Comparison of ENCODE assay signal across 22 mouse cellular contexts in the genomic region with DNA sequence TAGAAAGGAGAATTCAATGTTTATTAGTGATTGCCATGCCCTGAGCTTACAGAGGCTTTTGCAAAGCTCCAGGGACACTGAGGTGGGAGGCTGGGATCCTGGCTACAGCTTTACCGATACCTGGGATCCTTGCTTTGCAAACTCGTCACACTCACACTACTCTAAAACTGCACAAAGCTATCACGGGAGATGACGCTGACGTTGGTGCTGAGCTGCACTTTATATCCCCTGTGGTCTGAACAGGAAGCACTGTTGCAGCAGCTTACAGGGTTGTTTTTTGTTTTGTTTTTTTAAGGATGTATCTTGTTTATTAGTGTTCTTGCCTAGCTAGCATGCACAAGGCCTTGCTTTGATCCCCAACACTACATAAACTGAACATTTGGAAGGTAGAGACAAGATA.
DNase-seq lines count a peak whose midpoint lies in the region; ATAC-seq lines count a peak whose summit lies in the region.
"Had no signal": no experiment of that assay in that cellular context is flagged by ENCODE, and none has a peak within 500 bp of the region (broad histone marks: within the 10 kb centered on the region; RNA-seq: fewer than 3 reads in every experiment).

No protein-coding gene starts in this region.

- peaks cover 77% of the 10 kb centered on the region for H3K36me3 ChIP-seq in hindbrain, embryonic 14.5 days (replicated peaks; ENCODE audit: control insufficient read depth, insufficient read depth)
- H3K36me3 ChIP-seq in hindbrain, embryonic 12.5 days: peaks cover 67% of the 10 kb centered on the region

- no peak overlapping the region for H3K4me3 ChIP-seq in hindbrain, embryonic 14.5 days (replicated peaks; ENCODE audit: low read length)
- no peak overlapping the region for H3K4me3 ChIP-seq in hindbrain, embryonic 12.5 days
- H3K4me3 ChIP-seq: embryonic facial prominence, embryonic 15.5 days; erythroblast, embryonic 14.5 days; forebrain, embryonic 10.5 days; heart, embryonic 13.5 days had no signal

- no peaks in the 10 kb centered on the region for H3K4me1 ChIP-seq in hindbrain, embryonic 14.5 days (replicated peaks; ENCODE audit: control insufficient read depth, insufficient read depth, low read length)
- no peaks in the 10 kb centered on the region for H3K4me1 ChIP-seq in hindbrain, embryonic 12.5 days
- H3K4me1 ChIP-seq: embryonic facial prominence, embryonic 15.5 days; forebrain, embryonic 10.5 days; heart, embryonic 13.5 days had no signal

- H3K27me3 ChIP-seq in hindbrain, embryonic 14.5 days (ENCODE audit: control insufficient read depth, insufficient read depth, low read length): no peaks in the 10 kb centered on the region
- no peaks in the 10 kb centered on the region for H3K27me3 ChIP-seq in hindbrain, embryonic 12.5 days
- H3K27me3 ChIP-seq: embryonic facial prominence, embryonic 15.5 days; heart, embryonic 13.5 days had no signal

- no peak overlapping the region for H3K4me2 ChIP-seq in hindbrain, embryonic 14.5 days (replicated peaks)
- H3K4me2 ChIP-seq in hindbrain, embryonic 12.5 days (replicated peaks): no peak overlapping the region
- H3K4me2 ChIP-seq: embryonic facial prominence, embryonic 15.5 days; heart, embryonic 13.5 days had no signal

- WGBS in hindbrain, embryonic 14.5 days: 86% methylated on average over 5 of the region's 5 CpGs
- 84% methylated on average over 5 of the region's 5 CpGs for WGBS in hindbrain, embryonic 12.5 days

- no peak overlapping the region for H3K9ac ChIP-seq in hindbrain, embryonic 14.5 days
- H3K9ac ChIP-seq in hindbrain, embryonic 12.5 days: no peak overlapping the region
- H3K9ac ChIP-seq: embryonic facial prominence, embryonic 15.5 days; heart, embryonic 13.5 days had no signal

- ATAC-seq in hindbrain, embryonic 14.5 days (ENCODE audit: low FRiP score): no peak
- no peak for ATAC-seq in hindbrain, embryonic 12.5 days (ENCODE audit: low FRiP score)
- peak; percentile 48 for ATAC-seq in inflammation-experienced regulatory T-cells, adult 6 months
- ATAC-seq: forebrain, embryonic 14.5 days; hindbrain, postnatal 0 days; intestine, embryonic 16.5 days had no signal

- H3K9me3 ChIP-seq in hindbrain, embryonic 14.5 days (ENCODE audit: control insufficient read depth, low read length): no peaks in the 10 kb centered on the region
- no peaks in the 10 kb centered on the region for H3K9me3 ChIP-seq in hindbrain, embryonic 12.5 days (replicated peaks)
- H3K9me3 ChIP-seq: embryonic facial prominence, embryonic 15.5 days; forebrain, embryonic 10.5 days; heart, embryonic 13.5 days had no signal

- DNase-seq in hindbrain, embryonic 14.5 days (ENCODE audit: low spot score): no peak
- DNase-seq in CD4-positive helper T cell, adult 2 months (ENCODE audit: low read depth, low spot score): peak; percentile 40
- DNase-seq in CD8-positive naive resting alpha-beta T cell, adult 2 months (ENCODE audit: low read depth in 2 of 2, low spot score in 2 of 2): peak; percentile 14 to 45
- no peak for DNase-seq in gastrocnemius, postnatal 4 days (ENCODE audit: low spot score in 2 of 2)
- no peak for DNase-seq in layer of hippocampus, adult 11-12 months (ENCODE audit: low spot score)
- no peak for DNase-seq in spleen, adult 12 weeks (ENCODE audit: low spot score)
- DNase-seq: adrenal gland, adult 2 months; adrenal gland, postnatal 25 days; cerebellum, adult 11 months; cerebellum, adult 8-10 months; cerebellum, postnatal 14 days; embryo, embryonic 11 days; heart, postnatal 36 days had no signal

- 0 out of 2 replicates have a peak overlapping the region, but pooled peaks have one; percentile 39 for H3K27ac ChIP-seq in hindbrain, embryonic 14.5 days
- H3K27ac ChIP-seq in hindbrain, embryonic 12.5 days: no peak overlapping the region
- H3K27ac ChIP-seq: embryonic facial prominence, embryonic 15.5 days; forebrain, embryonic 10.5 days; heart, embryonic 13.5 days; hindbrain, postnatal 0 days had no signal

Comparison
In these comparisons a context has a peak if more than half of its experiments do, and no peak if none do; other contexts are left out.
1. DNase-seq: peak in CD4-positive helper T cell, adult 2 months (single experiment) and CD8-positive naive resting alpha-beta T cell, adult 2 months (2 of 2); none in hindbrain, embryonic 14.5 days (single experiment), gastrocnemius, postnatal 4 days (0 of 2), layer of hippocampus, adult 11-12 months (single experiment) and spleen, adult 12 weeks (single experiment).